Mouse (Mus musculus) urinary bladder, adult 2 months (tissue): Measurements from ENCODE around the gene Macrod2. TPM values are rescaled to one million over a fixed set of nuclear protein-coding genes. Genes with fewer than 3 reads are reported as not detected.

Source experiments
- DNase-seq: peaks from one replicate; pipeline ENCODE4 v3.0.0; 2022; ENCODE audit warnings: low spot score
- polyA plus RNA-seq: library from polyadenylated mRNA; depleted of rRNA; stranded (reverse); fragments of >200 nt; gene quantifications from 2 replicates; pipeline ENCODE4 v1.2.3, GENCODE M21; 2012

Macrod2 gene
- polyA plus RNA-seq, 1 experiment: 3.5 TPM

DNA sequence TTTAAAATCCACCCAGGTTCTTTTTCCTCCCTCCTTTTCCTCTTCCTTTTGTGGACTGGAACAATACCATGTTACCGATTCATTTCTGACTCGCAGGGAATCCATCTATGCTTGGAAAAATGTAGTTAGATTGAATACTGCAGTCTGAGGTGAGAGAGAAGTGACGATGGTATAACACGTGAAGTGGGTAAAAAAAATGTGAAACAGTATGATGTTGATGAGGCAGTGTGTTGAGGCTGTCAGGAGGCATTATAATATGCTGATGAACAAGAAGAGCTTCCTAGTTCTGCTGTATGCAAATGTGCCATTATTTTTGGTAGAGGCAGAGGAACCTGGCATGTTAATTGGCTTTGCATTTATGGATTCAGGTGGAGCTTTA, 662.3 kb downstream of the Macrod2 start:
- DNase-seq: no peak

DNA sequence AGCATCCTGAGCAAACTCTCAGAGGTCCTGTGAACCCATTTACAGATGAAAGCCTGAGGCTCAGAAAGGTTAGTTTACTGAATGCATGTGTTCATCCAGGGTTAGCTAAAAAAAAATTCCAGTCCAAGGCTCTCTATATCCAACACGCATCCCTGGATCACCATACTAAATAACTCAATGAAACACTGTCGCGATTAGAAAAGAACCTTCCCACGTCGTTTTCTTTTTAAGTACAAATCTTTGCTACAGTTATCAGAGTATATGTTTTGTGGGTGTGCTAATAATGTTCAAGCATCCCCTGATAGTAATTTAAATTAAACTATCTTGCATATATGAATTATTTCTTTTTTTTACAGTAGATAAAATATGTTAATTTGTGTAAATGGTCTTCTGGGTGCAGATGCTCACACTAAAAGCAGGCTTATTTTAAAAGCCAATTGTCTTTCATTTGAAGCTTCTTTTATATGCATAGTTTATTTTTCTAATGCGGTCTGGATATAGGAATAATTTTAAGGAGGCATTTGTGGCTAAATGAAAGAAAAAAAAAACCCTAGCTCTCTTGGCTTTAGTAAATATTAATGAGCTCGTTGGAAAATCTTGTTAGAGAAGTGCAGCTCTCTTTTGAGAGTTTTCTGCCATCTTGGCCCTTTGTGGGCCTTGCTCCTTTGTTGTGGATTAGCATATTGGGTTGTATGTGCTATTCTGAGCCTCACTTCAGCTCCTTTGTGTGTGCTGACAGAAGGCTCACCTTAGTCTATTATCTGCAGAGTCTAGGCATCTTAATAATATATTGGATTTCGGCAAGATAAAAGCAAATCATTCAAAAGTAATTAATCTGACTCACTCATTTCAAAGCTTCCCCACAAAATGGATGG, 679.1 kb downstream of the Macrod2 start:
- no peak for DNase-seq

- no peak for DNase-seq
Measured at GRCm38 (mm10) chr2:141078221-141078620, 683.1 kb downstream of the Macrod2 start.

- no peak for DNase-seq
Measured at GRCm38 (mm10) chr2:141091320-141091719, 696.2 kb downstream of the Macrod2 start.

GRCm38 (mm10) chr2:141117579-141117978, 722.5 kb downstream of the Macrod2 start:
- DNase-seq: no peak

DNA sequence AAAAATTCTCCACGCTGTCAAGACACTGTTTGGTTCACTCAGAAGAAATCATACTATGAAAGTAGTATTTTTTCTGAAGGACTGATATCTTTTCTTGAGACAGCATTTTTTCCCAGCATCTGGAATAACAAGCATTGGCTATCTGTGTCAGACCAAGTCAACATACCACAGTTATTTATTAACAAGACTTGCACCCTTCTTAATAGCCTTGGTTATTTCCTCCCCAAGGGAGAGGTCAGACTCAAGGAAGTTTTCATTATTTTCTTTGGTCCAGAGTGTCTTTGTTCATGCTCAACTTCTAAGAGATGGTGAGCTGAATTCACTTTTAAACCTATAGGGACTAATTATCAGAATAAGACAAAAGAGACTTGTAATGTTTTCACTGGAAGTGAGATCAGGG, 728.8 kb downstream of the Macrod2 start:
- no peak for DNase-seq

DNA sequence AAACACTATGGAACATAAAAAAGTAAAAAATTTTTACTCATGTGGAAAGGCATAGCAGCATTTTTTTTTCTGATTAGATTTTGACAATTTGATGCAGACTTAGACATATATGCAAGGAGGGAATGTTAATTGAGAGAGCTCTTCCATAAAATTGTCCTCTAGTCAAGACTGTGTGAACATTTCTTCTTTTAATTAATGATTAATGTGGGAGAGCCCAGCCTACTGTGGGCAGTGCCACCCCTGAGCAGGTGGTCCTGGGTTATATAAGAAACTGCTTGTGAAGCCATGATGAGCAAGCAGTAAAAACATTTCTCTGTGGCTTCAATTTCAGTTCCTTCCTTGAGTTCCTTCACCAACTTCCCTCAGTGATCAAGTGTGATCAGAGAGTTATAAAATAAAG, 730.5 kb downstream of the Macrod2 start:
- DNase-seq: no peak

- no peak for DNase-seq
Measured at GRCm38 (mm10) chr2:141142266-141142665, 747.2 kb downstream of the Macrod2 start.

- no peak for DNase-seq
Measured at GRCm38 (mm10) chr2:141152011-141152772, 757.1 kb downstream of the Macrod2 start.

DNA sequence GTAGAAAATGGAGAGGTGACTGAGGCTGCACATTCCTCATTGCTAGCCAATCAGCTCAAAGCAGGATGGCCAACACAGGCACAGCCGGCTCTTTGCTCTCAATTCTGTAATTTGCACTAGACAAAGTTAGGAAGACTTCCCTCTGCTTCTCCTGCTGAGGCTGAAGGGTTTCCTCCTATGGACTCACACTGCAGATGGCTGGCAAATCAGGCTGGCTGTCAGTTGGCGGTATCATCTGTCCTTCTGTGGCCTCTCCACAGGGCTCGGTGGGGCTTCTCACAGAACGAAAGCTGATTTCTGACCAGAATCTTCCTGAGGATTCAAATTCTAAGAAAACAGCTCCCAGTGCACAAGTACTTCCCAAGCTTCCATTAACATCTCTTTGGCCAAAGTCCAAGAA, 760.9 kb downstream of the Macrod2 start:
- DNase-seq: no peak

DNA sequence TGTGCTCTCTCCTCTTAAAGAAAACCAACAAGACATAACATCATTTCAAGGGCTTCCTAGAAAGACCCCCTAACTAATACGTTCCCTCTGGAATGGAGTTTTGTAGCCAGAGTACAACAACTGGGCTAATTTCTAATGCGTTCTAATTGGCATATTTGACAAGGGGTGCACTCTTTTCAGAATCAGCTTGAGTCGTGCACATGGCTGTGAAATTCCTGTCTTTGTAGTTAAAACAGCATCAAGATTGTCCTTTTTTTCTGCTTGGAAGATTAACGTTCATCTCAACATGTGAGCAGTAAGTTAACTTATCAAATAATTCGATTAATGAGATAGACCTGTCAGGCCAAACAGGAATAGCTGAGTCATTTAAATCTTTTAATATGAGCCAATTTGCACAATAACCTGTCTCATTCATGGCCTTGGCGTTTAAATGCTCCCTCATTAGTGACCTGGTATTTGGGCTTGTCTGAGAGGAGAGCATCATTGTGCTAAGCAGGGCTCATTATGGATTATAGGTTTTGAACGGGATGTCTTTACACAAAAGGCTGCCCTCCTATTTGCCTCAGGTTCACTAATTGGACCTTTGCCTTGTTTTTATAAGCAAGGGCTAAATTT, 762.0 kb downstream of the Macrod2 start:
- no peak for DNase-seq

GRCm38 (mm10) chr2:141158161-141158560, 763.1 kb downstream of the Macrod2 start:
- no peak for DNase-seq

GRCm38 (mm10) chr2:141163918-141164317, 768.8 kb downstream of the Macrod2 start:
- DNase-seq: no peak

DNA sequence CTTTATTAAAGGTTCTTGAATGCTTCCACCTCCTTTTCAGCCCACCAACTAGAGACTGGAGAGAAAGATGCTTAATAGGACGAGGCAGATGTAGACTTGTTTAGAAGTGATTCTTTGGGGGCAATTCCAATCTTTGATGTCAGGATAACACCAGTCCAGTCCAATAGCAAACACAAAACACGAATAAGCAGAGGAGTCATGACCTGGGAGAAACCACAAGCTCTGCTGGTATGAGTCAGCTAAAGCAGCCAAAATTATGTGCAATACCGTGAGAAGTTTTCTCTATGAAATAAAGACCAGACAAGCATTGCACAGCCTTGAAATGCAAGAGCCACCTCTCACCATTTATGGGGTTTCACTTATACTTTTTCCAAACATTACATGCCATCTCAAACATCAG, 774.5 kb downstream of the Macrod2 start:
- DNase-seq: no peak

DNA sequence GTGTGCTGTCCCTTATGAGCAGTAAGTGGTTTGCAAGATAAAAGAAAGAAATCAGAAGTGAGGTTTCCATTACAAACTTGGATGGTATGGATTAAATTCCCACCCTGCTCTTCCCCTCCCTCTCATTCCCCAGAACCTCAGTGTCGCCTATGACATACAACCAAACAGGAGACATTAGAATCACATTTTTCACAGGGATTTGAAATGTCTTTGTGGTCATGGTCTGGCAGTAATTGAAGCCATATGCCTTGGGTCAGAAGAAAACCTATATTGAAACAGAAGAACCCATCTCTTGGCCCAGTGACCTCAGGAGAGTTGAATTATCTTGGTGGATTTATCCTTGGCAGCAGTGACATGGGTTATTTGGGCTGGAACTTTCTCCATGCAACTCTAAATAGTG, 778.1 kb downstream of the Macrod2 start:
- no peak for DNase-seq

DNA sequence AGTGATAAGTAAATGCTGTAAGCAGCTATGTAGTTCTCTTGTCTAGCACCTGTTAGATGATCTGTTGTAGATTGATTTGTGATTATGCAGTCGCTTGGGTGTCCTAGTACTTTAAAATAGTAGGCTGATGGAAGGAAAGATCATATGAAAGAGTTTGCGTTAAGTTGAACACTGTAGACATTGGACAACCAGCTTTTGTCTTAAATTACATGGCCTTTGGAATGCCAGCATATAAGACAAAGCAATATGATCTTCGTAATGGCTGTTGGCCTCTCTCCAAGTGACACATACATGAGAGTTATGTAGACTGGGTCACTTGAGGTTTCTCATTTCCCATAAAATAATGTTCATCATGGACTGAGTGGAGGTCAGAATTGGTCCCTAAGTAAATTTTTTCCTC, 778.5 kb downstream of the Macrod2 start:
- DNase-seq: no peak

GRCm38 (mm10) chr2:141180656-141181055, 785.5 kb downstream of the Macrod2 start:
- no peak for DNase-seq

DNA sequence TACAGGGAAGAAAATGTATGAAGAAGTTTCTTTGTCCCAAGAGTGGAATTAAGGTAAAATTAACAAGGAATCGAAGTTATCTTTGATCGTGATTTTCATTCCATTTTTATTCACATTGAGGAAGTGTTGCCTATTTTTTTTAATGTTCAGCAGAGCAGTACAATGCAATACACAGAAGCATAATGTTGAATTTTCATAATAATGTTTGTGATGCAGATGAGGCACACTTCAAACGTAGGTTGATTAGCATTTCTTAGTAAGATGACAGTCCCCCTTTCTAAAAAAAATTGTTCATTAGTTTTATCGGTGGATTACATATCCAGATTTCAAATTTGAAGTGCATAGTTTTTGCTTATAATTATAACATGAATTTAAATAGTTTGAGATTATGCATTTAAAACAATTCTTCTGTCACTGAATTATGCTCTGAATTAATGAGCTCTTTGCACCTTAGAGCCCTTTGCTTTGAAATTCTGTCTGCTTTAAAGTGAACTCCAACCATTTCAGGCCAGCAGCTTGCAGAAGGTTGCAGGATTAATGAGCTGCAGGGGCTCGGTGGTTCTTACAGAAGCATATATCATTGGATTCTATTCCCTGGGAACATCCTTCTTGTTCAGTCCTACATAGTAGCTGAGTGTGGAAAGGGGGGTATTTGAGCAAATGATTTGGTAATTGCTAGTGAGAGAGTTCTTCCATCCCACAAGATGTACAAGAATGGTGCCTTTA, 787.1 kb downstream of the Macrod2 start:
- DNase-seq: no peak

DNA sequence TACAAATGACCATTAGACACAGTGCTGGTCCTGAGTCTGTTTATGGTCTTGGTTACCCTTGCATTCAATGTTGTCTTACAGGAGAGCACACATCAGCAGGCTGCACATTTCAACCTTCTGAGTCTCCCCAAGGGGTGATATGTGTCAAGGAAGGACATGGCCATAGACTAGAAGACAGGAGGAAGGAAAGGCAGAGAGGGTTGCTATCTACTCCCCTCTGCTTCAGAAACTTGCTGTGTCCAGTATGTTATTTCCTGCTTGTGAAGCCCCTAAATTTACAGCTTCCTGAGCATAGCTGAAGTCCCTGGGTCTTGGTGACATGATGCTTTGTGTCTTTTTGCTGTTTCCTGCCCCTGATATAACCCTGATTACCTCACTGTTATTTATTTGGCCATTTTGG, 799.4 kb downstream of the Macrod2 start:
- no peak for DNase-seq

GRCm38 (mm10) chr2:141200481-141200880, 805.4 kb downstream of the Macrod2 start:
- no peak for DNase-seq

DNA sequence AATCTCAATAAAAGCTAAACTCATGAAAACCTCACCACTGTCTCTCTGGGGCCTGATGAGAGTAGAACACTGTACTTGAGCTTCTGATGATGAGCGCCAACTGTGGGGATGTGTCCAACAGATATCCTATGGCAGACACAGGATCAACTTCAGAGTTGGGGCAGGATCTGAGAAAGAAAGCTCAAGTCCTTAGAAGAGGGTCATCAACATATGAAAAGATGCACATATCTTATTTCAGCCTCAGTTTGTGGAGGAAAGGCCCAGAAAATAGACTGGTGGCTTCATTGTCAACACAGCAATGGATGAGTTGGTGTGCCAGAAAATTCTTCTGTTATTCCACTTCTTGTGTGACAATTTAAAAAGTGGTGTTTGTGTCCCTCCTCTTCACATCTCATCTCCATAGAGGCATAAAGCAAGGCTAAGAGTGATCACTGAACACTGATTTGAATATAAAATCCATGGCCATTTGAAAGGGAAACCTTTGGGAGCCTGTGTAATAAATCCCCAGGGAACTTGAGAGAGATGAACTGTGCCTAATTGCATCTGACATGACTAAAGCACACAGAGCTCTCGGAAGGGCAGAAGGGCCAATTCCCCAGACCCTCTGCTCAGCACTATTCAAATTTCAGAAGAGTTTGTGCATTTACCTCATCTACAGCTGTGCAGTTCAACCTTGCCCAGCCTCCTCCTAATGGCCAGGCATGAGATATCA, 806.4 kb downstream of the Macrod2 start:
- no peak for DNase-seq
